Mouse (Mus musculus) heart, embryonic 12.5 days (tissue): ENCODE data around the gene Gpc6. TPM values are rescaled to one million over a fixed set of nuclear protein-coding genes. Genes with fewer than 3 reads are reported as not detected.

ENCODE experiments used
- ATAC-seq: fragments of 200-750 bp; cut with Nextera tagmentation; 2 replicates; pipeline ENCODE4 v1.8.0; 2017; ENCODE audit warnings: moderate TSS enrichment, moderate library complexity; ENCODE audit not compliant: insufficient number of reproducible peaks, low FRiP score
- H3K27ac ChIP-seq: fragments of 300-500 bp; sonication (generic); 2 replicates; pipeline ENCODE4 v1.5.1; 2016; ENCODE audit warnings: mild to moderate bottlenecking, moderate library complexity; ENCODE audit not compliant: poor library complexity, severe bottlenecking
- H3K27me3 ChIP-seq: fragments of 300-500 bp; sonication (generic); replicated peaks from 2 replicates; pipeline ENCODE4 v1.6.1; 2016; ENCODE audit warnings: mild to moderate bottlenecking, moderate library complexity
- H3K36me3 ChIP-seq: fragments of 300-500 bp; sonication (generic); 2 replicates; pipeline ENCODE4 v1.6.1; 2016; ENCODE audit warnings: mild to moderate bottlenecking, moderate library complexity
- H3K4me1 ChIP-seq: fragments of 300-500 bp; sonication (generic); replicated peaks from 2 replicates; pipeline ENCODE4 v1.6.1; 2016; ENCODE audit warnings: mild to moderate bottlenecking
- H3K4me2 ChIP-seq: fragments of 300-500 bp; sonication (generic); 2 replicates; pipeline ENCODE4 v1.6.1; 2016; ENCODE audit warnings: mild to moderate bottlenecking, moderate library complexity
- H3K4me3 ChIP-seq: fragments of 300-500 bp; sonication (generic); 2 replicates; pipeline ENCODE4 v1.5.1; 2016; ENCODE audit warnings: mild to moderate bottlenecking
- H3K9ac ChIP-seq: fragments of 300-500 bp; sonication (generic); 2 replicates; pipeline ENCODE4 v1.6.1; 2016; ENCODE audit warnings: mild to moderate bottlenecking, moderate library complexity
- H3K9me3 ChIP-seq: fragments of 300-500 bp; sonication (generic); replicated peaks from 2 replicates; pipeline ENCODE4 v1.6.1; 2016; ENCODE audit warnings: mild to moderate bottlenecking, moderate library complexity
- WGBS: fragments of 180-500 bp; shearing (Covaris S2); methylation state at CpG from one replicate; pipeline ENCODE4 v1.1.7; 2016; 5-methylcytosine and 5-hydroxymethylcytosine counted together
- polyA plus RNA-seq: library from polyadenylated mRNA; unstranded; fragments of >200 nt; fragmentation: Nextera tagmentation; extraction: Ambion mirVana; gene quantifications from 2 replicates; pipeline ENCODE4 v1.2.1, GENCODE M21; 2016

The Gpc6 gene
- polyA plus RNA-seq, 1 experiment from 2014 or later: 15.9 TPM

DNA sequence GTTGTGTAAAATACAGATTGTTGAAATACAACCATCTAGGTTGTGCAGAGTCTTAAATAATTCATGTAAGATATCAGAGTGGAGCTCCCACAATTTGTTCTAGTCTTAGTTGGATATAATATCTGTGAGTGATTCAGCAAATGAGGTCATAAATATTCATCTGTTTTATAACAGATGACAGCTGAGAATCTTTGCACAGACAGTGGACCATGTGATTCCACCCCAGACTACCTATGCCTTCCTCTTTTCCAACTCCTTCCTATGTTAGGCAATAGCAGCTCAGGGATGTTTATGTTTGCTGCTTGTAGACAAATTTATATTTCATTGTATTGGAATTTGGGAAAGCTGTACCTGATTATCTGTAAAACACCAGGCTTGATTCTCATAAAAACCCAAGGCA lies 32.0 kb downstream of the Gpc6 start:
- no peaks in the 10 kb centered on the region for H3K9me3 ChIP-seq
- H3K27ac ChIP-seq: no peak overlapping the region
- H3K36me3 ChIP-seq: no peaks in the 10 kb centered on the region
- no peak overlapping the region for H3K4me2 ChIP-seq
- no peaks in the 10 kb centered on the region for H3K4me1 ChIP-seq
- no peak for ATAC-seq
- H3K9ac ChIP-seq: no peak overlapping the region
- H3K27me3 ChIP-seq: no peaks in the 10 kb centered on the region
- H3K4me3 ChIP-seq: no peak overlapping the region

GRCm38 (mm10) chr14:116964837-116965236 lies 39.7 kb downstream of the Gpc6 start:
- H3K9me3 ChIP-seq: no peaks in the 10 kb centered on the region
- H3K36me3 ChIP-seq: no peaks in the 10 kb centered on the region
- H3K9ac ChIP-seq: no peak overlapping the region
- 71% methylated on average over 6 of the region's 6 CpGs for WGBS
- H3K4me2 ChIP-seq: no peak overlapping the region
- H3K27me3 ChIP-seq: no peaks in the 10 kb centered on the region
- H3K4me1 ChIP-seq: no peaks in the 10 kb centered on the region
- ATAC-seq: no peak
- no peak overlapping the region for H3K4me3 ChIP-seq
- H3K27ac ChIP-seq: no peak overlapping the region

DNA sequence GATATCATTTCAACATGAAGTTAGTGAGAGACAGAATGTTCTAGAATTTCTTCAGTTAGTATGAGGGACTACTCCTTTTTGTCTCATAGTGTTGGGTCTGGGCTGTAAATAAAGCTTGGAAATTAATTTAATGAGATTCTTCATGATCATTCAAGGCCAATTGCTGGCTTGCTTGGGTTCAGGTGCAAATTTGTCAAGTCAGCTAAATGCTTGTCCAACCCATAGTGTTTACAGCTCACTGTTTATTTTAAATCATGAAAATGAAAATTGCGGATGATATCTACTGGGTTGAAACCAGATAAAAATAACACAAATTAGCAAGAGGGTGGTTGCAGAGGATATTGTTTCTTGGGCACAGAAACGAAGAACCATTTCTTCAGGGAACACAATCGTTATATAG lies 49.6 kb downstream of the Gpc6 start:
- Histone ChIP-seq H3K4me1 (no peaks in the 10 kb centered on the region), H3K4me2 (no peak overlapping the region), H3K36me3 (no peaks in the 10 kb centered on the region), H3K27me3 (no peaks in the 10 kb centered on the region), H3K4me3 (no peak overlapping the region), H3K27ac (no peak overlapping the region), H3K9me3 (no peaks in the 10 kb centered on the region), H3K9ac (no peak overlapping the region)
- 89% methylated on average over 3 of the region's 3 CpGs for WGBS
- ATAC-seq: no peak

DNA sequence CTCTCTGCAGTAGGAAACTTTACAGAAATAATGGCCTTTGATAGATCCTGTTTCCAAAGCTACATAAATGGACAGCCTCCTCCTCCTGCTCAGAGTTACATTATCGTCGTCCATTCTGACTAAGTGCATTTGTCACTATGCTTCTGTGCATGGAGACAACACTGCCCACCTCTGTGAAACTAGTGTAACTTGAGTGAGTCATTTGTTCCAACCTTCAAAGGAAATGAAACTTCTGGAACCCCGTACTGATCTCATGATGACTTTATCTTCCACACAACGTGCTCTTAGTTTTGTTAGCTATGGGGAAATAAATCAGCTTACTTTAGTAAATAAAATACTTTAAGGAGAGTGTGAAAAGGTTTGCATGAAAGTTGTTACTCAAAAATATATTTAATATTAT lies 50.1 kb downstream of the Gpc6 start:
- H3K27ac ChIP-seq: no peak overlapping the region
- no peaks in the 10 kb centered on the region for H3K4me1 ChIP-seq
- no peaks in the 10 kb centered on the region for H3K36me3 ChIP-seq
- no peak overlapping the region for H3K4me3 ChIP-seq
- H3K9me3 ChIP-seq: no peaks in the 10 kb centered on the region
- no peak overlapping the region for H3K4me2 ChIP-seq
- H3K9ac ChIP-seq: no peak overlapping the region
- no peaks in the 10 kb centered on the region for H3K27me3 ChIP-seq
- ATAC-seq: no peak
- WGBS: 46% methylated on average over 4 of the region's 4 CpGs

- Histone ChIP-seq H3K4me1 (no peaks in the 10 kb centered on the region), H3K36me3 (no peaks in the 10 kb centered on the region), H3K9ac (no peak overlapping the region), H3K27ac (no peak overlapping the region), H3K9me3 (no peaks in the 10 kb centered on the region), H3K4me2 (no peak overlapping the region), H3K4me3 (no peak overlapping the region), H3K27me3 (no peaks in the 10 kb centered on the region)
- WGBS: 85% methylated on average over 2 of the region's 2 CpGs
- no peak for ATAC-seq
Observed at GRCm38 (mm10) chr14:116977259-116977658, 52.1 kb downstream of the Gpc6 start.

DNA sequence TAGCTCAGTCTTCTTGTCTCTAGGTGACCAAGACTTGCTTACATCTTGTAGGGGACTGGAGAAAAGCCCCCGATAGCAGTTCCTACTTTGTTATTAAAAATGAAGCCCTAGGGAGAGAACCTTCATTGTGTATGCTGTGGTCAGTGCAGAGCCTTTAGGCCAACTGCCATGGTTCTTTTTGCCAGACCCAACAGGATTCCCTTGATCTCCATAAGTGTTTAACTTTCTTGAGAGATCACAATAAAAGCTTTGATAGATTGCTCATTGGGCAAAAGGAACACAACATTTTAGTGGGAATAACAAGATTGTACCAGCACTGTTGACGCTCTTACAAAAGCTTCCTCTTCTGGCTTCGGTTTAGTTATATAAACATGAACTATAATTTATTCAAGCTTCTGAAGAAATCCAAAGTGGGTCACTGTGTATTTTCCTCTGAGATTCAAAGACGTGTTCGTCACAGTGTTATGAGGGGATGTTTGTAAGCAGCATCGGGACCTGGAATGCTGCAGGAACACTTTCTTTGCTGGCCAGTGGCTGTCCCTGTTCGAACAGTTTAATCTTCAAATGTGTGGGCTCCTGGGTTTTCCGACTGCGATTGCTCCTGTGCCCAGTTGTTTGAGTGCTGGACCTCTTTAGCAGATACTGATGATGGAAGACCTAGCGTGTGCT lies 54.7 kb downstream of the Gpc6 start:
- Histone ChIP-seq H3K9me3 (no peaks in the 10 kb centered on the region), H3K4me1 (no peaks in the 10 kb centered on the region), H3K27ac (no peak overlapping the region), H3K36me3 (no peaks in the 10 kb centered on the region), H3K4me3 (no peak overlapping the region), H3K4me2 (no peak overlapping the region), H3K27me3 (no peaks in the 10 kb centered on the region), H3K9ac (no peak overlapping the region)
- 82% methylated on average over 10 of the region's 10 CpGs for WGBS
- ATAC-seq: no peak

DNA sequence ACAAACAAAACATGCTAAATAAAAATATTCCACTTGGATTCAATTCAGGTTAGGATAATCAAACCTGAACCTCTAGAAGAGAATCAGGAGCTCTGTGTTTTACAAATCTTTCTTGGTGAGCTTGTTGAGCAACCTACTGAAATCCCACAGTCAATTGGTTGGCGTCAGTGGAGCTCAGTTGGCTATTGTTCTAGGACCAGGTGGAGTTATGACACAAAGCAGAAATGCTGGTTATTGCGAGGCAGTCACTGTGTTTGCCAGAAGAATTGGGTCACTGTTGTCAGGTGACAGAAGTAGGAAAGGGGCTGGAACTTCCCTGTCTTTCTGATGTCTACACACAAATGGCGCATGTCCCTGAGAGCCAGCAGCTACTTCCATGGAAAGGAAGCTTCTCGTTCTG lies 56.6 kb downstream of the Gpc6 start:
- 84% methylated on average over 4 of the region's 4 CpGs for WGBS
- Histone ChIP-seq H3K9ac (no peak overlapping the region), H3K4me2 (no peak overlapping the region), H3K27ac (no peak overlapping the region), H3K36me3 (no peaks in the 10 kb centered on the region), H3K4me1 (no peaks in the 10 kb centered on the region), H3K4me3 (no peak overlapping the region), H3K9me3 (no peaks in the 10 kb centered on the region), H3K27me3 (no peaks in the 10 kb centered on the region)
- no peak for ATAC-seq

- no peak overlapping the region for H3K27ac ChIP-seq
- no peaks in the 10 kb centered on the region for H3K36me3 ChIP-seq
- no peak for ATAC-seq
- H3K27me3 ChIP-seq: no peaks in the 10 kb centered on the region
- H3K9me3 ChIP-seq: no peaks in the 10 kb centered on the region
- no peaks in the 10 kb centered on the region for H3K4me1 ChIP-seq
- no peak overlapping the region for H3K9ac ChIP-seq
- no peak overlapping the region for H3K4me3 ChIP-seq
- no peak overlapping the region for H3K4me2 ChIP-seq
- 79% methylated on average over 3 of the region's 3 CpGs for WGBS
Observed at GRCm38 (mm10) chr14:116987341-116987740, 62.2 kb downstream of the Gpc6 start.

DNA sequence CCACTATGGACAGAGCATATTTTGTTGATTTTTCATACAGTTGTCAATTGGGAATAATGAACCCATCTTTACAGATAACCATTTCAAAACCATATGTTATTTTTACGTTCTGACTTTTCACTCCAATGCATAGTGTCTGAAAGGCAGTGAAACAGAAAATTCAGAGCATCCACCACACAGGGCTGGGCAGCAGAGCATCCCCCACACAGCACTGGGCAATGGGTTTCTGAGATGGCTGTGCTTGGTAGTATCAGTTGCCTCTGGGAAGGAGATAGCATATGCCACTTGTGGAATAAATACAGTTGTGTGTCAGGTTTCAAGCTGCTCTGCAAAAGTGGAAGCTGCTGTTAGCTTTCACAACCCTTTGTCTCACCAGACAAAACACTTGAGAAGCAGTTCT lies 75.3 kb downstream of the Gpc6 start:
- no peak for ATAC-seq

DNA sequence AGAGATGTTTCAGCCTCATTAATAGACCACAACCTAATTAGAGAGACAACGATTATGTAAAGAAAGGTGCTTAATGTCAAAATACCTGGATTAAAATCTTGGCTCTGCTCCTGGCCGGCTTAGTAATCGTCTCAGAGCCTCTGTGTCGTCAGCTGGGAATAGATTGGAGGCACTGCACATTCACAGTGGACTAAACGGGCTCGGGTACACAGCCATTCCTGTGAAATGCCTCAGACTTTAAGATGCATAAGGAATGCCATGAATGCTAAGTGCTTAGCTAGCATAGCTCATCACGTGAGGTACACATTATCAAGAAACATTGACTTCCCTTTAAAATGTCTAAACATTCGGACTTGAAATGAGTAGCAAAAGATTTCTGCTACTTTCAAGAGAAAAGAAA lies 77.2 kb downstream of the Gpc6 start:
- H3K36me3 ChIP-seq: no peaks in the 10 kb centered on the region
- H3K4me1 ChIP-seq: peaks cover 12% of the 10 kb centered on the region; the same call in 1 of the 2 replicates
- no peak for ATAC-seq
- no peaks in the 10 kb centered on the region for H3K27me3 ChIP-seq
- no peak overlapping the region for H3K4me3 ChIP-seq
- 46% methylated on average over 8 of the region's 8 CpGs for WGBS
- no peak overlapping the region for H3K4me2 ChIP-seq
- H3K9me3 ChIP-seq: no peaks in the 10 kb centered on the region
- no peak overlapping the region for H3K27ac ChIP-seq
- H3K9ac ChIP-seq: no peak overlapping the region

More for the DNA sequence above, 75.3 kb downstream of the Gpc6 start:
- Histone ChIP-seq H3K9me3 (no peaks in the 10 kb centered on the region), H3K4me3 (no peak overlapping the region), H3K27ac (no peak overlapping the region), H3K36me3 (no peaks in the 10 kb centered on the region), H3K4me1 (peaks cover 12% of the 10 kb centered on the region; the same call in 1 of the 2 replicates), H3K4me2 (no peak overlapping the region), H3K27me3 (no peaks in the 10 kb centered on the region), H3K9ac (no peak overlapping the region)
- 74% methylated on average over 1 of the region's 1 CpGs for WGBS

DNA sequence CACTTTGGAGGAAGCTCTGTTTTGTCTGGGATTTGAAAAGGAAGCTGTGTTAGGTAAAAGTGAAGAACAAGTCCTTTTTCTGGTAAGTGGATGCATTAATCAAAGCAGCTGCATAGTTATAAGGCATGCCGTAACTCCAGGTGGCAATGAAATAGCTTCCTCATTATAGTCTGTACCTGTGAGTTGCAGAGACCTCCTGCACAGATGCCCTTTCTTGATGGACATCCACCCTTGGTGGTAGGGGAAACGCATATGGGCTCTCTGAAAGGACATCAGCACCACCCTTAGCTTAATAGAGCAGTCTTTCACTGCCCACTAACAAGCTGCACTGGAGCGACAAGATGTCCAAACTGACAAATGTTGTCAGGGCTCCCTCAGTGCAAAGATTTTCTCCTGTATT lies 83.7 kb downstream of the Gpc6 start:
- WGBS: 84% methylated on average over 3 of the region's 3 CpGs
- Histone ChIP-seq H3K4me2 (no peak overlapping the region), H3K4me1 (no peaks in the 10 kb centered on the region), H3K36me3 (no peaks in the 10 kb centered on the region), H3K9me3 (no peaks in the 10 kb centered on the region), H3K9ac (no peak overlapping the region), H3K27me3 (no peaks in the 10 kb centered on the region), H3K27ac (no peak overlapping the region), H3K4me3 (no peak overlapping the region)
- no peak for ATAC-seq

DNA sequence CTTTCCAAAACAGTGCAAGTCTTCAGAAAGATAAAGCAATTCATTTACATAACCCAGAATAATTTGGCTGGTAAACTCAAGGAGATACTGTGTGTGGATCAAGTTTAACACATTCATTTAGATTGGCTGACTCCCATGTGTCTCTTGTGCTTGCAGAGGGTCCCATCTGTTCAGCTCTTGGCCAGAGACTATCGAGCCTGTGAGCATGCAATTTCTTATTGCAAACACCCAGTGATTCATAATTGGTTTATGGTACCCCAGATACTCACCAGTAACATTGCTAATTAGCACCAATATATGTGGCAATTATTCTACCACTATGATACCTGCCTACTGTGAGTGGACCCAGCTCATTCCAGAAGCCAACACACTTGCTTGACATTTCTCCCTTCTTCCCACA lies 87.9 kb downstream of the Gpc6 start:
- no peak overlapping the region for H3K4me2 ChIP-seq
- no peaks in the 10 kb centered on the region for H3K9me3 ChIP-seq
- H3K4me1 ChIP-seq: no peaks in the 10 kb centered on the region
- H3K27ac ChIP-seq: no peak overlapping the region
- WGBS: 95% methylated on average over 1 of the region's 1 CpGs
- H3K4me3 ChIP-seq: no peak overlapping the region
- ATAC-seq: no peak
- H3K36me3 ChIP-seq: no peaks in the 10 kb centered on the region
- no peaks in the 10 kb centered on the region for H3K27me3 ChIP-seq
- H3K9ac ChIP-seq: no peak overlapping the region
